Mouse (Mus musculus): ENCODE data around the gene Cbfb.

- no peak for TF ChIP-seq CTCF (IDR thresholded peaks at IDR 0.05; ENCODE audit: insufficient read depth, low read length)
- TF ChIP-seq POLR2A (IDR thresholded peaks at IDR 0.05; ENCODE audit: borderline replicate concordance, extremely low read depth, low read depth, low read length), result no peak
These were observed 36.3 kb downstream of the Cbfb start for GRCm38 (mm10) chr8:105206766-105207275.
